Mouse (Mus musculus) olfactory bulb, adult 2 months (tissue): ENCODE data around the gene Peak1.

Experiments
- CTCF ChIP-seq: fragments of 200-500 bp; IDR thresholded peaks from 2 replicates; pipeline ENCODE4 v1.5.1; 2012; ENCODE audit warnings: low read depth, mild to moderate bottlenecking, low read length, moderate library complexity; ENCODE audit not compliant: insufficient read depth
- POLR2A ChIP-seq: fragments of 200-500 bp; IDR thresholded peaks from 2 replicates; pipeline ENCODE4 v1.6.1; 2012; ENCODE audit warnings: mild to moderate bottlenecking, low read depth, low read length, moderate library complexity; ENCODE audit not compliant: insufficient read depth

DNA sequence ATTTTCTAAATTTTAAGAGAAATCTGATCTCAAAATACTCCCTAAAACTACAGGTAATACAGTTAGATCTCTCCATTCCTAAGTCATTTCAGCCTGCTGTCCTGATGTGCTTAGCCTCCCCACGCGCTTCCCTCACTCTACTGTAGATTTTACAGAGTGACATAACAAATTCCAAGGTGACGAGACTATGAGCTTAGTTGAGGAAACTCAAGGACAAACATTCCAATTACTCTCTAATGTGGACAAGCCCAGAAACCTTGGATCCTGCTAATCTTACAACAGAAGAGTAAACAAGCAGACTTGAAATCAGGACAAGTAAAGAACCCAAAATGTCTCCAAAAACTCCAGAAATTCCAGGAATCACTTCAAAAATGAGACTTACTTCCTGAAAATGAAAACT lies 58.6 kb downstream of the Peak1 start:
- TF ChIP-seq CTCF (no peak), POLR2A (no peak)
